Mouse (Mus musculus) layer of hippocampus, postnatal 36 days (tissue): ENCODE results near the gene Atp1a2. TPM values are rescaled to one million over a fixed set of nuclear protein-coding genes. Genes with fewer than 3 reads are reported as not detected.

ENCODE experiments used
- DNase-seq, 2 experiments: peaks; one replicate each; pipeline ENCODE4 v3.0.0; 2022
- total RNA-seq, 2 experiments: library from RNA; stranded (reverse); gene quantifications; 2 replicates each; pipeline ENCODE4 v1.2.3; 2021

Atp1a2 gene
- 100 to 1,000 TPM; 577 to 614 TPM for total RNA-seq

DNA sequence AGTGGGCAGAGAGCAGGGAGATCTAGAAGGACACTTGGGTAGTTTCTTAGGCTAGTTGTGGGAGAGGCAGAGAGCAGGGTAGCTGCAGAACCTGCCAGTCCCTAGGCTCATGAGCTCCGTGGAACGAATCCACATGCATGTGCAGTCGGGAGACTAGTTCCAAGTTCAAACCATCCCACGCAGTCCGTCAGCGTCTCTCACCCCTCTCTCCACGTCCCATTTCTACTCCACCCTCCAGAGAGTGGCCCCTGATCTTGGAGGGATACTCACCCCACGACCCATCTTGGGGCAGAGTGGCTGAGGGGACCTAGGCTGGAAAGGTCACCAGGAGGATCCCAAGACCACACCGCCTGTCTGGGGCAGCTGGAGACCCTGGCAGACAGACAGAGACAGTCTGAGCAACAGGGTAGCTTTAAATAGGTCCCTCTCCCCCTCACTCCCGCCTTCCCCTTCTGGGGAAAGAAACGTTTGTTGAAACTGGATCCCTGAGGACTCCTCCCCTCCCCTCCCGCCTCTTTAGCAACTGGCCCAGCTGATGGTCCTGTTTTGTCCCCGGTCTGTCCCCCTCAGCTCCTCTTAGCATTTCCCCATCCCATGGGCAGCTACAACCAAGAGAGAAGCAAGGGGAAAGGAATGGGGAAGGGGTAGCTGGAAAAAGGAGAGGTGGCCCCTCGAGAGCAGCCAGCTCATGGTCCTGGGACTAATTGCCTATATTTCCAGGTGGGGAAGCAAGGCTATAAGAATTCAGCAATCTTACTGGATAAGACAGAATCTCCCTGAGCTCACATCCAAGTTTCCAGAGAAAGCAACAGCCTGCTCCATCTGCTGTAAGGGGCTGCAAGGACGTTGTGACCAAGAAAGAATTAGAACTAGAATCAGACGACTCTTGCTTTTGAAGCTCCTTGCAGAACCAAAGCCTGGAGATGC lies at the start of gene Atp1a2:
Gene Atp1a2 (minus strand): TSS at position 454 of the 927 bp plus-strand sequence.
- no peak for DNase-seq

DNA sequence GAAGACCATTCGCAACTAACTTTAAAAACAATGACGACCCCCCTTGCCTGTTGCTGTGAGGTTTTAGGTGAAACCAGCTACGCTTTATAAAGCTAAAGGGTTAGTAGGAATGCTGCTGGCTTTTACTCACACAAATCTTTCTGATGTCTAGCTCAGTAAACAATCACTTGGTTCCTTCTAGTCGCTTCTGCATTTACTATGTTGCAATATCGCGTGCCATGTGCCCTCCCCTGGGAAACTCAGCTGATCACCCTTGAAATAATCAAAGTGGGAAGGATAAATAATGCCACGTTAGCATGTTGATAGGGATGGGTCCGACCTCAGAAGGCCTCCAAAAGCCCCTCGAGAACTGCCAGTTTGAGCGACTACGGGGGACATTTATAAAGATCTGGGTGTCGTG lies 49.5 kb upstream of the Atp1a2 start:
- DNase-seq: no peak

DNA sequence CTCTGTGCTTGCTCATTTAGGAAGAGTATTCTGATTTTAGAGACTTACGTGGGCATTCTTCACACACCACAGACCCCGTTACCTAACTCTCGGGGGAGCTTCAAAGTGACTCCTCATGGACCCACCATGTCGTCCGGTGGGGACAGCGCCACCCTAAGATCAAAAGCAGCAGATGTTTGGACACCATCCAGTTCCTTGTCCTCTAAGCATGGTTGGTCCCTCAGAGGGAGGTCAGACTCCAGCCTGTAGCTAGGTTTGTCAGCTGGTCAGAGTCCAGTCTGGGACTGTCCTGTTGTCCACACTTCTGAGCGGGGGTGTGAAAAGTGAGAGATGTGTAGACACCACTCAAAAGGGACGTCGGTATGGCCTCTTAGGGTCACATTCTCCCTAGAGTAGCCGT lies 48.8 kb upstream of the Atp1a2 start:
- no peak for DNase-seq

DNA sequence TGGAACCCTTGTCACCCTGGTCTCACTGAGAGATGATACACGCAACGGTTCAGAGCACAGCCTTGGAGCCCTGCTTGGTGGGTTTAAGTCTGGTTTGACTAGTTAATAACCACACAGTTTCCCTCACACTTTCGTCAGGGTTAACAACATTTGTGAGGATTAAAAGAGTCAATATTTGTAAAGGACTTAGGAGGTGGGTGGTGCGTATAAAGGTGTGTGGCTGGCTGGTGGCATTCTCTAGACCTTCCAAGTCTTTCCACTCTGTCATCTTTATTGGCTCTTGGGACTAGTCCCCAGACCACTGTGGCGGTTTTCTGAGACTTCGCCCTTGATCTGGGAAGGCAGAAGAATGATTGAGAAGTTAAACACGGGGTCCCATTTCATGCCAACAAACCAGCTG lies 47.0 kb upstream of the Atp1a2 start:
- DNase-seq: no peak

DNA sequence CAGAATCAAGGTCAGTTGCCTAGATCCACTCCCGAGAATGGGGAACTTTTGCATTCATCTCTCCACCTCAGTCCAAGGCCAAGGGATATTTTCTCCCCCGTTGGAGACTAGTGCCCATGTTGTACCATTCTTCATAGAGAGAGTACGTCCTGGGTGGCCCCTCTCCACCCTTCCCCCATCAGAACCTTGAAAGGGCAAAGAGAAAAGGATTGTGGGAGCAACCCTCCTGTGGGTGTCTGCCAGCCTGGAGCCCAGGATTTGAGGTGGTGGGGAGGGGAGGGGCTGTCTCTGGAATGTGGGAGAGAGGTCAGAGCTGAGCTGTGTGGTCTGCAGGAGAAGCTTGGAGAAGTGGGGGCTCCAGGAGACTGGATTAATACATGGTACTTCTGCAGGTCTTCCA lies 46.0 kb upstream of the Atp1a2 start:
- DNase-seq: no peak

DNA sequence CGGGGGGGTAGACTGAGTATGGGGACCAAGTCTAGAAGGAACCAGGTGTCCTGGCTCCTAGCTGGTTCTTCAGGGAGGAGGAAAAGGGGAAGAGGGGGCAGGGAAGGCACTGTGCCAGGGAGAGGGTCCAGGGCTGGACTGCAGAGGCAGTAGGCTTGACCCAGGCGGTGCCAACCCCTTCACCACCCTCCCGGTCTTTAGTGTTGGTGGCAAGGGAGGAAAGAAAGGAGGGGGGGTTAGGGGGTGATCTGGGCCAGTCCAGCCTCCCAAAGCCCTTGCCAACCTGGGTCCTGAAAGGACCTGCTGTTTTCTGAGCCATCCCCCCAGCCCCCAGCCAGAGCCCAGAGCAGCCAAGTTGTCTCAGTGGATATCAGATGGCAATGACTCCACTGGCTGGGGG lies 44.9 kb upstream of the Atp1a2 start:
- peak; percentile 76 to 79 for DNase-seq

DNA sequence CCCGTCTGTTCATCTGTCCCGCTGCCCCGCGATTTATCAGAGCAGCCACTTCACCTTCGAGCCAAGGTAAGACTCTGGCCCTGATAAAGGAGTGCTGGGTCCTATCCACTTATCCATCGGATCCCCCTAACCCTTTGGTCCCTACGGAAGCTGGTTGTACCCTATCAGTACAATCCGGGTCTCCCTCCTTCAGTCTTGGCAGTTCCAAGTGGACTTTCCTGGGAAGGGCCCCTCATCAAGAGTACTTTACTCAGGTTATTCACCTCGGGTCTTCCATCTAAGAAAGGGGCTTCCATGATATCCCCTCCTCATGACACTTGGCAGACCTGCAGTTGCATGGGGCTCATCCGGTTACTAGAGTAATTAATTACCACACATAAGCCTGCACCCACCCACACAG lies 43.5 kb upstream of the Atp1a2 start:
- no peak for DNase-seq

DNA sequence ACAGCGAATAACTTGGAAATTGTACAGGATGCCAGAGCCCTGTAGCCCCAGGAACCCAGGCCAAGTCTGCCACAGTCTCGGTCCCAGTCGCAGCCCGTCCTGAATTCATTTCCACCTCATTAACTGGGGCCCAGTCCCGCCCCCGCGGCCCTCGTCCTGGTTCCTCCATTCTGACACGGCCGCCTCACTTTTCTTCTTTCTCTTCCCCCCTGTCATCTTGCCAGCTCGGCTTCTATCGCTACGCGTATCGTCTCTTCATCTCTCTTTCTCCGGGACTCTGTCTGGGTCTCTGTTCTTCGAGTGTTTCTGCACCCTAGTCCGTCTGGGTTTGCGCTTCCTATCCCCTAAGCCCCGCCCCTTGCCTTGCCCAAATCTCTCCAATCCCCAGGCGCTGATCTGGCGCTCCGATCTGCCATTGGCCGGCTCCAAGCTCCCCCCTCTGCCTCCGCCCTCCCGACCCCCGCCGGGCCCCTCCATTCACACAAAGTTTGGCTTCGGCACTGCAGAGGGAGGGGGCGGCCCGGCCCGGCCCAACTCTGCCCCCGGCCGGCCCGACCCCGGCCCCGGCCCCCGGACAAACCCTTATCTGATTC lies 43.0 kb upstream of the Atp1a2 start, which contains the start of gene Kcnj10:
Gene Kcnj10 (plus strand): TSS at position 482 of the 593 bp plus-strand sequence.
- peak; percentile 83 for DNase-seq

DNA sequence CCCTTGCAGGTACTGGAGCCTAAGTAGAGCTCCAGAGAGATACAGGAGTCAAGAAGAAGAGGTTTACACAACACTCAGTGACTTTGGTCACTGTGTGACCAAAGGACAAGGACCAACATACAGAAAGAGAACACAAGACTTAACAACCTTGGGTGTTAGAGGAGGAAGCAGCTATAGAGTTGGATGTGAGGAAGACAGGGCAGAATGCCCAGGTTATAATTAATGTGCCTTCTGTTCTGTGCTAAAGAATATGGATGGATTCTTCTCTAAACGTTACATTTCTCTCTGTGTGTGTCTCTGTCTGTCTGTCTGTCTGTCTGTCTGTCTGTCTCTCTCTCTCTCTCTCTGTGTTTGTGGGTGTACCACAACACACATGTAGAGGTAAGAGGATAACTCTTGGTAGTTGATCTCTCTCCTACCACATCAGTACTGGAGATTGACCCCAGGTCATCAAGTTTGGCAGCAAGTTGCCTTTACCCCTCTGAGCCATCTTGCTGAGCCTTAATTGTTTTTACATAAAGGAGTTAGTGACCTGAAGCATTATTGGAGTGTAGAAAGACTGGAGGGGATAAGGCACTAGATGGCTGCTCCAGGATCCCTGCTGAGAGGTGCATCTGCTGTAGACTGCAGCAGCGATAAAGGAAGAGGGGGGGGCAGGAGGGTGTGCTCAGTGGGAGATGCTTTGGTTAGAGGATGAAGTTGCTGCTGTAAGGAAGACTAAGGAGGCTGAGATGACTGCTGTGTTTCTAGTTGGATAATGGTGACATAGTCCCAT lies 39.7 kb upstream of the Atp1a2 start:
- DNase-seq: no peak

DNA sequence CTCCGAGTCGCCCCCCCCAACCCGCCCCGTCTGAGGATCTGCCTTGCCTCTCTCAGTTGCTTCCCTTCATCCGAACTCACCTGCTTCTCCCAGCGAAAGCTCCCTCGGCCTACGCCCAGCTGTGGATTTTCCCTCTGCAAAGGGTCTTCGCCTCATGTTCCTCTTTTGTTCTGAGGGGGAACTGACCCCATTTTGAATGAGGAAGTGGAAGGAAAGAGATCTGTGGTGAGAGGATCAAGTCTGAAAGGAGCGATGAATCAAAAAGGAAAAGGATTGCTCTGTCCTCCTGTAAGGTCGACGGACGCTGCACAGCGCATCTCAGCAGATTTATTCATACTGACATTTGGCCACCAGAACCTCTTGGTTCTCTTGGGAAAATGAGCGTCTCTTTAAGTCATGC lies 37.9 kb upstream of the Atp1a2 start:
- no peak for DNase-seq

DNA sequence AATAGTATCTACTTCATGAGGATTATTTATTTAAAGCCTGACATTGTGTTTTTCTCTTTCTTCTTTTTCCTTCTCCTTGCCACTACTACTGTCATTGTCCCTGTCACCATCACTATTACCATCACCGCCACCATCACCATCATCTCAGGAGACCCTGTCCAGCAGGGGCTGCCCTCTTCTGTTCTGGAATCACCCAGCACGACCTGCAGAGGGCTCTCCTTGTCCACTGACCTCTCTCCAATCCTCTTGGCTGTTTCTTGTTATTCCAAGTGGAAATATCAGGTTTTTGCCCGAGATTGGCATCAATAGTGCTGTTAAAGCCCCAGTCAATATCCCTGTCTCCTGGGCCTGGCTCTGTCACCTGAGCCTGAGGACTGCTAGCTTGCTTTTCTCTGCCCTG lies 35.6 kb upstream of the Atp1a2 start:
- DNase-seq: no peak

DNA sequence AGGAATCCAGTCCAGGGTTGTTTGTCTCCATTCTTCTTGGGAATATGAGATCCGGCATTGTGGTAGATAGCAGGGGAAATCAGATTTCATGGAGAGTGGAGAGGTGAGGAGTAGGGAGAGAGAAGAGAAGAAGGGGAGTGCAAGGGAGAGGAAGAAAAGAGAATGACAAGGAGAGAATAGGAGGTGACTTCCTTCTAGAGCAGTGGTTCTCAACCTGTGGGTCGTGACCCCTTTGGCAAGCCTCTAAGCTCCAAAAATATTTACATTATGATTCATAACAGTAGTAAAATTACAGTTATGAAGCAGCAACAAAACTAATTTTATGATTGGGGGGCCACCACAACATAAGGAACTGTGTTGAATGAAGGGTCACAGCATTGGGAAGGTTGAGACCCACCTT lies 35.1 kb upstream of the Atp1a2 start:
- no peak for DNase-seq

DNA sequence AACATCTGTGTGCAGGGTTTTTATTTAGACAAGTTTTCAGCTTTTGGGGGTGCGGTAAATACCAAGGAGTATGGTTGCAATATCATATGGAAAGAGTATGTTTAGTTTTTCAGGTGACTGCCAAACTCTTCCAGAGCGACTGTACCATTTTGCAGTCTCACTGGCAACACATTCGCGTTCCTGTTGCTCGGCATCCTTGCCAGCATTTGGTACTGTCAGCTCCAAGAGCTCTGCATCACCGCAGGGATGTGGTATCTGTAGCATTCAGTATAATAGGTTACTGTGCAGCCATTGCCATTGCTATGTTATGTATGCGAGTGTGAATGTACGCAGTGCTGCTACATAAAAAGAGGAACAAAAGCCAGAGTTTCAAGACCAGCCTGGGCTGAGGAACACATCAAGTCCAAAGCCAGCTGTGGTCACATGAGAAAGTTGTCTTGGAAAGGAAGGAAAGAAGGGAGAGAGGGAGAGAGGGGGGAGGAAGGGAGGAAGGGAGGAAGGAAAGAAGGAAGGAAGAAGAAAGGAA lies 33.6 kb upstream of the Atp1a2 start:
- no peak for DNase-seq

DNA sequence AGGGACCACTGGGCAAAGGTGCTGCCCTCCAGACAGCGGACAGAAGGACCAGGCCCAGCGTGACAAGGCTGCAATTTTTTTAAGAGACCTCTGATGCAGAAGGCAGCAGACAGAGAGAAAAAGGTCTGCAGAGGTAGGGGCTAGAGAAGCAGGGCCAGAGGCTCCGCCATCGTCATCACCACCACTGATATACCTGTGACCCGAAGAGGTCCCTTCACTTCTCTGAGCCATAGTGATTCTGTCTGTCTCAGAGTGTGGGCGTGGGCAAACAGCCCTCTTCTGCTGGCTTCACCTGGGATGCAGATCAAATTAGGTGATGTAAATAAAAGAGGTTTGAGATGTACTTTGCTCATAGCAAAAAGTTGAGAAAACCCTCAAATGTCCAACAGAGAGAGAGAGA lies 31.8 kb upstream of the Atp1a2 start:
- no peak for DNase-seq

DNA sequence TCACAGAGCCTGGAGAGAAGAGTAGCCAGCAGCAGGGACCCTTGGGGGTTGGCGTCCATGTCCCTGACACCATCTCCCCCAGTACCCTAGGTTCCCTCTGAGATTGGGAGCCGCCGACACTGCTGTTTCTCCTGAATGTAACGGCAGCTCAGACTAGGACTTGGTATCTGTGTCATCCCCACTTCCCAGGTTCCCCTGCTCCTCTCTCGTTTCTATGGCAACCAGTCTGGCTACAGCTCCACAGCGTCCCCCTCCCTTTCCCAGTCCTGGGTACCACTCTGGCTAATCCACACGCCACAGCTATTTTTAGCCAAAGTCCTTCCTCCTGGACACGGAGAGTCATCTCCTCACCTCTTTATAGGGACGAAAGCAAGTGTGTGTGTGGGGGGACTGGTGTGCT lies 31.3 kb upstream of the Atp1a2 start, which contains the start of gene Kcnj9:
Gene Kcnj9 (minus strand): TSS at position 188 of the 400 bp plus-strand sequence.
- peak; percentile 73 to 80 for DNase-seq

DNA sequence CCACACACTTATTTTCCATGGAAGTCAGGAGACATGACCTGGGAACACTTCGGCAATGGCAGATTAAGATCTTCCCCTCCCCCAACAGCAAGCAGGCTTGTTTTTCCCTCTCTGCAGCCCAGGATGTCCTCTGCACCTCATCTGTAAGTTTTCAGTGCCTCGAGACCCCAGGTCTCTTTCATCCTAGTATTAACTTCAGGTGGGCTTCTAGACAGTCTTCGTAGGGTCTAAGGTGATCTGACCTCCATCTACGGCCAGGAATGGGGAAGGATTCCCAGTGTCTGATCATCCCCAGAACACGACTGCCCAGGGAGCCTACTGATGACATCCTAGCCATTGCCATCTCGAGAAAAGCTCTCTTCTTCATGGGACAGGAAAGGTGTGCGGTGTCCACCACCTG lies 30.6 kb upstream of the Atp1a2 start:
- DNase-seq: peak in 1 of 2 experiments; percentile 15

DNA sequence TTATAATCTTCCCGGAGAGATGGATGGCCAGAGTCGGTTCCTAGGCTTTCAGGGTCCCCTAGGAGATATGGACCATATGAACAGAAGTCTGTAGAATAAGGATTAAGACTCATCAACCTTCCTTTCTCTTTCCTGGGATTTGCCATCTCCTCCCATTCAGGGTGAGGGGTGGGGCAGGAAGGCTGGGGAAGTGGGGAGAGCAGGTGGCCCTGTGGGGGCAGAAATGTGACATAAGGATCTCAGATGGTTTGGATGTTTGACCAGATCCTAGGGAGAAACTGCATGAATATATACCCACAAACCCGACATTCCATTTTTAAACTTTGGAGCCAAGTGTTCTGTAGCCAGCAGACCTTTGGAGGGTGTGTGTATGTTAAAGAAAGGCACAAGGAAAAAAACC lies 30.2 kb upstream of the Atp1a2 start:
- no peak for DNase-seq

DNA sequence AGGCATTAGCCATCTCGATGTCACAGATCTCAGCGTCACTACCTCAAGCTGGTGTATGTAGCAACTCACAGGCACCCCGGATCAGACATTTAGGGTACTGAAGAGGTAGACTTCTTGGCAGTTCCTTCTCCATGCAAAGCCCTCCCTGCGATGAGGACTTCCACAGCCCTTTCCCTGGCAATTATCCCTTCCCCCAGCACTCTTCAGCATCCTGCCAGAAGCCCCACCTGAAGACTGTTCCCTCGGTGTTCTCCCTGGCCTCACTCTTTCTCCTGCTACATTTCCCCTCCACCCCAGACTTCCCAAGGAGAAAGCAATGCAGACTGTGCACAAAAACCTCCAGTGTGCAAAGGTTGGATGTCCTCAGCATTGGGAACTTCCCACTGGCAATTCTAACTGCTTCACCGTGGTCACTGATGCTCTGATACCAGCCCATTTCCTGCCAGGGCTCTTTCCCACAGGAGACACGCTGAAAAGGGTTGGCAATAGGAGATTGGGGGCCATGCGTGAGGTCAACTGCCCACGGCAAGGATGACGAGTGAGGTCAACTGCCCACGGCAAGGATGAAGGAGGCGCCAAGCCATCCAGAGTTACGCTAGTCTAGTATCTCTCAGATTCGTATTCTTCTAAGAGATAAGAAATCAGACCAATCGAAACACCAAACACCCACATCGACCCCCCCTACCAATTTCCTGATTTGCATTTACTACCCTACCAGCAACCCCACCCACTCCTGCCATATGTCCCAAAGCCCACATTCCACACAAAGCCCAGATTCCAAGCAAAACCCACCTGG lies 29.5 kb upstream of the Atp1a2 start:
- DNase-seq: no peak

DNA sequence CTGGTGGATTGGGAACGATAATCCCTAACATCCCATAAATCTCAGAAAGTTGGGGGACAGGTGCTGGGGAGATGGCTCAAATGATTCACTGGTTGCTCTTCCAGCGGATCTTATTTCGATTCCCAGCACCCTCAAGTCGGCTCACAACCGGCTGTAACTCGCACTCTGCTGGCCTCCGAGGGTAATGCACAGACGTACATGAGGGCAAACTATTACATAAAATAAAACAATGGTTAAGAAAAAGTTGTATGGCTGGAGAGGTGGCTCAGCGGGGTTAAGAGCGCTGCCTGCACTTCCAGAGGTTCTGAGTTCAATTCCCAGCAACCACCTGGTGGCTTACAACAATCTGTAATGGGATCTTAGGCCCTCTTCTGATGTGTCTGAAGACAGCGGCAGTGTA lies 28.8 kb upstream of the Atp1a2 start:
- no peak for DNase-seq

DNA sequence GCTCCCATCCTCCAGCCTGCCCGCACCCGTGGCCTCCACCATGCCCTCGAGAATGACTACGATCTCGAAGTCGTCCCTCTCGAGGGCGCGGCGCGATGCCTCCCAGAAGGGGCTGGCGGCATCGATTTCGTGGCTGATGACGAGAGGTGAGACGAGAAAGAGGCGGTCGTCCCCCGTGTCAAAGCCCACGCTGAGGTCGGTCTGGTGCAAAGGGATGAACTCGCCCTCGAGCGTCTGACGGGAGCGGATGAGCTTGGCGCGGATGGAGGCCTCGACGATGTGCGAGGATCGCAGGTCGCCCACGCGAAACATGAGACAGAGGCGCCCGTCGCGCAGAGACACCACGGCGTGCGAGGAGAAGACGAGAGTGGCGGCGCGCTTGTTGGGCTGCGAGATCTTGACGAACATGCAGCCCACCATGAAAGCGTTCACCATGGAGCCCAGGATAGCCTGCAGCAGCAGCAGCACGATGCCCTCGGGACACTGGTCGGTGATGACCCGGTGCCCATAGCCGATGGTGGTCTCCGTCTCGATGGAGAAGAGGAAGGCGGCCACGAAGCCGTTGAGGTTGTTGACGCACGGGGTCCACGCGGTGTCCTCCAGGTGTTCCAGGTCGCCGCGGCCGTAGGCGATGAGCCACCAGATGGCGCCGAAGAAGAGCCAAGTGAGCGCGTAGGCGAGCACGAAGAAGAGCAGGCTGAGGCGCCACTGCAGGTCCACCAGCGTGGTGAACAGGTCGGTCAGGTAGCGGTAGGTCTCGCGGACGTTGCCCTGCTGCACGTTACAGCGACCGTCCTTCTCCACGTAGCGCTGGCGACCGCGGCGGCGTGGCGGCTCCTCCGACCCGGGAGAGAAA lies 28.0 kb upstream of the Atp1a2 start:
- no peak for DNase-seq

DNA sequence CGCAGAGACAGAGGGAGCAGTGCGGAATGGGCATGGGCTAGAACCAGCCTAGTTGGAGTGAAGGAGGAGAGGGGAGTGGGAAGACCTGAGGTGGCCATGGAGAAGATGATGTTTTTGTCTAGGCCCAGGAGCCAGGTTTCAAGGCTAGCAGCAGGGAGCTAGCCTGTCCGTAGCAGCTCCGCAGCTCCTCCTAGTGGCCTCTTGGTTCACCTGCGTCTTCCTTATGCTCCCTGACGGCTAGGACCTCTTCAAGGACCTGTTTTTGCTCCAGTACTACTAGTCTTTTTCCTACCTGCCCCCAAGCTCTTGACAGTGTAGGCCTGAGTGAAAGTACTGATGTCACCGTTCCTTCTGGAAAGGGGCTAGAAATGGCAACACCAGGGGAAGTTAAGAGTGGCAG lies 26.9 kb upstream of the Atp1a2 start:
- DNase-seq: peak; percentile 69 to 77
